Mouse (Mus musculus): Measurements from ENCODE around the gene Slc38a8.

DNA sequence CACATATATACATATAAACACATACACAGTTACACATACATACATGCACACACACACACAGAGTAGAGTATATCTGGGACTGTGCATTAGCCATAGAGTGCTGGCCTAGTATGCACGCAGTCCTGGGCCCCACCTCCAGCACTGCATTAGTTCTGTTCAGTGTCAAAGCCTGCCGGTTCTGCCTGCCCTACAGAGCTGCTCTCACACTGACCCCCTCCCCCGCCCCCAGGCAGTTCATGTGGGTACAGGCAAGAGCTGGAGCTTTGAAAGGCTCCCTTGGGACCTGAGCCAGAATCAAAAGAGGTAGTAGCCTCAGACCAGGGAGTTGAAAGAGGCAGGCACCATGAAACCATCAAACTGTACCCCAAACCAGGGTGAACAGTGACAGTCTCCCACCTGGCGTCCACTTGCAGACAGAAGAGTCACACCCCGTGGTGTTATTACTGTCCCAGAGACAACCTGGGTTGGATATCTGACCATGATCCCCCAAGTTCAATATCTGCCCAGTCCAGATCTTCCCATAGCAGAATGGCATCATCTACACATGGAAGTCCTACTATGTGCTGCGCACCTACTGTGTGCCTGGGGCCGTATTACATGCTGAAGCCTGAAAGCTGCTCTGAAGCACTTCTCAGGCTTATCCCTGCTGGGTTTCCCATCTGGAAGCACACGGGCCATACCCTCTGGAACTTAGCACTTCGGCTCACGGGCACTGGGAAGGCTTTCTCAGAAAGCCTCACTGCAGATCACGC, 17.2 kb downstream of the Slc38a8 start:
- TF ChIP-seq POLR2A (IDR thresholded peaks at IDR 0.05; ENCODE audit: low read depth, low read length) (no peak), CTCF (IDR thresholded peaks at IDR 0.05; ENCODE audit: borderline replicate concordance, insufficient read depth, low read length) (no peak)

All from embryonic fibroblast, embryonic 13.5 days (primary cell).